Mouse (Mus musculus) megakaryocyte-erythroid progenitor cell, adult 5-6 weeks (primary cell): Measurements from ENCODE around the gene Wdr93. TPM values are rescaled to one million over a fixed set of nuclear protein-coding genes. Genes with fewer than 3 reads are reported as not detected.

Experiments
- ATAC-seq: replicated peaks from 2 replicates; pipeline ENCODE4 v1.8.0; 2016; ENCODE audit warnings: mild to moderate bottlenecking, inconsistent platforms; ENCODE audit not compliant: severe bottlenecking, poor library complexity, low FRiP score, low TSS enrichment
- total RNA-seq, 2 experiments: library from RNA; stranded (forward) in 1 of 2; stranded (reverse) in 1 of 2; fragments of 200-1000, 215-1000 nt in 1 of 2; fragments of >200 nt in 1 of 2; fragmentation: Nextera tagmentation in 1 of 2; gene quantifications; 2 replicates each; pipeline ENCODE4 v1.2.3; 2014 to 2017

Gene Wdr93
- total RNA-seq (2014; fragmentation: Nextera tagmentation) = not detected in 2 replicates
- not detected in 2 replicates for total RNA-seq (2017)

GRCm38 (mm10) chr7:79742659-79743536 is at the start of gene Wdr93, which contains the start of gene Pex11a:
Gene Wdr93, plus strand, starts transcription at chr7:79743163.
Gene Pex11a, minus strand, starts transcription at chr7:79743131.
- peak; percentile 90 for ATAC-seq

GRCm38 (mm10) chr7:79696495-79696894 is 46.5 kb upstream of the Wdr93 start:
- ATAC-seq = no peak

GRCm38 (mm10) chr7:79702755-79703154 is 40.2 kb upstream of the Wdr93 start:
- ATAC-seq = no peak

- ATAC-seq = no peak
Observed at GRCm38 (mm10) chr7:79705210-79705609, 37.8 kb upstream of the Wdr93 start.

GRCm38 (mm10) chr7:79710130-79710607 is 32.8 kb upstream of the Wdr93 start:
- ATAC-seq = no peak

GRCm38 (mm10) chr7:79710831-79711230 is 32.1 kb upstream of the Wdr93 start:
- no peak for ATAC-seq

- ATAC-seq = peak; percentile 71
Observed at GRCm38 (mm10) chr7:79715187-79715981, 27.6 kb upstream of the Wdr93 start, which contains the start of gene Kif7. Gene Kif7, minus strand, starts transcription at chr7:79715720.

- ATAC-seq = no peak
Observed at GRCm38 (mm10) chr7:79721386-79721977, 21.5 kb upstream of the Wdr93 start.

- ATAC-seq = peak; percentile 60
Observed at GRCm38 (mm10) chr7:79727091-79727490, 15.9 kb upstream of the Wdr93 start.

GRCm38 (mm10) chr7:79728219-79728618 is 14.7 kb upstream of the Wdr93 start:
- ATAC-seq = peak; percentile 82

GRCm38 (mm10) chr7:79729169-79729568 is 13.8 kb upstream of the Wdr93 start:
- peak; percentile 53 for ATAC-seq

- peak; percentile 56; the same call in 1 of the 2 replicates for ATAC-seq
Observed at GRCm38 (mm10) chr7:79729743-79730370, 13.1 kb upstream of the Wdr93 start.

- no peak for ATAC-seq
Observed at GRCm38 (mm10) chr7:79731438-79731837, 11.5 kb upstream of the Wdr93 start.

- ATAC-seq = no peak
Observed at GRCm38 (mm10) chr7:79732622-79733021, 10.3 kb upstream of the Wdr93 start, which contains the start of gene Plin1. Gene Plin1, minus strand, starts transcription at chr7:79732903.

- ATAC-seq = no peak
Observed at GRCm38 (mm10) chr7:79734563-79734962, 8.4 kb upstream of the Wdr93 start.

- no peak for ATAC-seq
Observed at GRCm38 (mm10) chr7:79736511-79736910, 6.5 kb upstream of the Wdr93 start.

GRCm38 (mm10) chr7:79738913-79739312 is 4.0 kb upstream of the Wdr93 start:
- ATAC-seq = no peak

GRCm38 (mm10) chr7:79740279-79740678 is 2.7 kb upstream of the Wdr93 start:
- no peak for ATAC-seq

- ATAC-seq = peak; percentile 48
Observed at GRCm38 (mm10) chr7:79742277-79742658, 695 bp upstream of the Wdr93 start.
